8 mouse cellular contexts compared by ENCODE assay signal in the genomic region with DNA sequence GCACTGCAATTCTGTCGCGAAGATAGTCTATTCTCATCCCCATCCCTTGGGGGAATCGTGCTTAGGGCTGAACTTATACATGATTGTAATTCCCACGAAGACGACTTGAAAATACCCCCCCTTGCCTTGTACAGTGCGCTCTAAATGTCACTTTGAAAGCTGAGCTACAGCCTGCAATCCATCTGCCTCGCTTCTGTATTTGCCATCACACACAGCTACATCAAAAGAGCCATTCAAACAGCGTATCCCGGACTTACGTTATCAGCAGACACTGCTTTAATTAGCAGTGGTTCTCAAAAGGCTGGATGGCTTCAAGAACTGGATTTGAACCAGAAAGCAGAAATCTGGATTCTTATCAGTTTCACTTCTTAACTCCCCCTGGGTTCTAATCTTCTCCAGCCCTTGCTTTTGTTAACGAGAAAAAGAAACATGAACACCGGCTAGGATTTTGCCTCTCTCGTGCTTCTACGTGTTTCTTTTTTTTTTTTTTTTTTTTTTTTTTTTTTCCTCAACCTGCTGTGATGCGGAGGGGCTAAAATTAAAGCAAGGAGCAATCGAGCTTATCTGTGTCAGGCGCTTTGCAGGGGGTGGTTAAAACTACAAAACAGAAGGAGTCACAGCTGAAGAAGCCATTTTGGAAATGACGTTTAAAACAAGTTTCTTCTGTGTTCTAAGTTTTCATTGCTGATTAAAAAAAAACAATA. TPM values are rescaled to one million over a fixed set of nuclear protein-coding genes. Genes with fewer than 3 reads are reported as not detected.
DNase-seq lines count a peak whose midpoint lies in the region; ATAC-seq and TF ChIP-seq lines count a peak whose summit lies in the region.

No protein-coding gene starts in this region.

- ATAC-seq in heart, postnatal 0 days (ENCODE audit: insufficient read depth, low read depth) = peak; percentile 59
- ATAC-seq in megakaryocyte progenitor cell, adult 5-6 weeks (replicated peaks; ENCODE audit: poor library complexity) = no peak

- peak; percentile 14 to 22 for DNase-seq in cerebellum, postnatal 25 days
- no peak for DNase-seq in cerebellum, adult 9-10 months
- DNase-seq in heart, postnatal 0 days (ENCODE audit: low spot score) = peak; percentile 65
- peak; percentile 60 to 76 for DNase-seq in left cerebral cortex, postnatal 25 days (ENCODE audit: low spot score in 2 of 2)
- peak; percentile 56 for DNase-seq in skeletal muscle tissue, adult 2 months (ENCODE audit: low read depth, low spot score)
- no peak for DNase-seq in spleen, adult 18-20 months

- H3K36me3 ChIP-seq in heart, postnatal 0 days (replicated peaks; ENCODE audit: control insufficient read depth, insufficient read depth, low read length) = 0 out of 2 replicates have a peak, but pooled peaks cover 7% of the 10 kb centered on the region

- TF ChIP-seq CTCF in cortical plate, adult 2 months (IDR thresholded peaks at IDR 0.05; ENCODE audit: extremely low read depth, insufficient read depth, low read length) = no peak
- no peak for TF ChIP-seq CTCF in heart, postnatal 0 days (IDR thresholded peaks at IDR 0.05; ENCODE audit: low read depth)

- no peaks in the 10 kb centered on the region for H3K27me3 ChIP-seq in heart, postnatal 0 days (ENCODE audit: control insufficient read depth, insufficient read depth, low read length)

- peak overlapping the region; percentile 13 for H3K27ac ChIP-seq in cortical plate, adult 2 months (ENCODE audit: insufficient read depth, low read length)
- H3K27ac ChIP-seq in heart, postnatal 0 days (ENCODE audit: low read depth) = peak overlapping the region; percentile 76

- peak overlapping the region; percentile 65 for H3K4me2 ChIP-seq in heart, postnatal 0 days (ENCODE audit: low read depth, low read length)

- H3K4me1 ChIP-seq in cortical plate, adult 2 months (ENCODE audit: control insufficient read depth, insufficient read depth, low read length) = no peaks in the 10 kb centered on the region
- H3K4me1 ChIP-seq in heart, postnatal 0 days (ENCODE audit: control insufficient read depth, insufficient read depth) = peaks cover 27% of the 10 kb centered on the region; the same call in 1 of the 2 replicates

- peak overlapping the region; percentile 24 for H3K4me3 ChIP-seq in cortical plate, adult 2 months (ENCODE audit: insufficient read depth, low read length)
- H3K4me3 ChIP-seq in heart, postnatal 0 days (ENCODE audit: low read depth, low read length) = peak overlapping the region; percentile 44

- 8% methylated on average over 18 of the region's 18 CpGs for WGBS in heart, postnatal 0 days

- H3K9ac ChIP-seq in heart, postnatal 0 days (replicated peaks; ENCODE audit: low read depth, low read length) = peak overlapping the region; percentile 33; the same call in 1 of the 2 replicates

- peak; percentile 56; the same call in 1 of the 2 replicates for TF ChIP-seq POLR2A in cortical plate, adult 2 months (IDR thresholded peaks at IDR 0.05; ENCODE audit: extremely low read depth, insufficient read depth, low read length)

- intact Hi-C loops in left cerebral cortex, postnatal 25 days (cut with DNase I) = loop anchor here (2.0 kb wide), 1 partner anchor 90 kb away; no protein-coding TSS in a partner anchor

- H3K9me3 ChIP-seq in heart, postnatal 0 days (replicated peaks; ENCODE audit: control insufficient read depth, low read length) = no peaks in the 10 kb centered on the region

- TF ChIP-seq EP300 in heart, postnatal 0 days (IDR thresholded peaks at IDR 0.05; ENCODE audit: low read depth) = peak; percentile 30; the same call in 1 of the 2 replicates

RNA-seq across cellular contexts. Expression of gene Mlip, which starts 12.5 kb away (rescaled TPM):
- 82.2 and 86.5 TPM in 2 replicates for polyA plus RNA-seq in cortical plate, adult 2 months (2012; rRNA removed)
- total RNA-seq in heart, postnatal 0 days (2014; rRNA removed; ENCODE audit: low replicate concordance) = 87.9 and 114 TPM in 2 replicates
- 93.8 and 107 TPM in 2 replicates for polyA plus RNA-seq in heart, postnatal 0 days (2015; fragmentation: Nextera tagmentation; extraction: Ambion mirVana)
- total RNA-seq in left cerebral cortex, postnatal 25 days (2021) = 100 to 1,000 TPM; 102 to 107 TPM
- not detected in 2 replicates for total RNA-seq in megakaryocyte progenitor cell, adult 5-6 weeks (2015)
- not detected in 2 replicates for total RNA-seq in megakaryocyte progenitor cell, adult 5-6 weeks (2017)

Comparison
In these comparisons a context has a peak if more than half of its experiments do, and no peak if none do; other contexts are left out.
1. DNase-seq: peak in cerebellum, postnatal 25 days (2 of 2), heart, postnatal 0 days (single experiment), left cerebral cortex, postnatal 25 days (2 of 2) and skeletal muscle tissue, adult 2 months (single experiment); none in cerebellum, adult 9-10 months (single experiment) and spleen, adult 18-20 months (0 of 2).
2. RNA of gene Mlip, which starts 12.5 kb away (total RNA-seq): 102 to 107 TPM in left cerebral cortex, postnatal 25 days and 87.9 to 114 TPM in heart, postnatal 0 days; not detected in megakaryocyte progenitor cell, adult 5-6 weeks; every median in the first group is over 10 times any median in the second.